Mouse (Mus musculus) testis, adult 2 months (tissue): ENCODE data around the gene Ncoa1.
"Not testable (repeated sequence)": the region's sequence is repeated elsewhere in the genome, so short reads cannot be mapped to it uniquely, and the experiment has no call there.

Source experiments
- CTCF ChIP-seq: fragments of 200-500 bp; IDR thresholded peaks from 2 replicates; pipeline ENCODE4 v1.5.1; 2012; ENCODE audit warnings: low read depth, mild to moderate bottlenecking, inconsistent platforms, low read length, moderate library complexity; ENCODE audit not compliant: control insufficient read depth, insufficient read depth, insufficient replicate concordance
- POLR2A ChIP-seq: fragments of 200-500 bp; IDR thresholded peaks from 2 replicates; pipeline ENCODE4 v1.6.1; 2012; ENCODE audit warnings: low read depth, mild to moderate bottlenecking, inconsistent platforms, low read length, moderate library complexity; ENCODE audit not compliant: control insufficient read depth

DNA sequence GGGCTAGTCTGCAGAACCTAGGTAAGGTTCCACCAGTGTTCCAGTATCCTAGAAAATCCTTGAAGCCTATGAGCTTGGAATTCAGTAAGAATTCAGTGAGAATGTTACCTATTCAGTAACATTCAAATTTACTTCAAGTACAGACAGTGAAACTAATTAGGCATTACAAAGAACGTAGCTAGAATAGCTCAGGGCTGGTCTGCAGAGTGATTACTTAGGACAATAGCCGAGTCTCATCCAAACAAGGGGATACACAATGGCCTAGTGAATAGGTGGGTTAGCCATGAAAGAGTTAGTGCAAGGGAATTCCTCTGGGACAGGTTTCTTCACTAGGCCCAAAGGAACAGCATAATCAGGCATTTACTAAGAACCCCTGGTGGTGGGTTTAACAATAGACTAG lies 118.3 kb downstream of the Ncoa1 start:
- TF ChIP-seq CTCF, POLR2A: not testable (repeated sequence)
